Mouse (Mus musculus) right cerebral cortex, postnatal 25 days (tissue): ENCODE measurements around the gene Tns1.

Source experiments
- DNase-seq: peaks from one replicate; pipeline ENCODE4 v3.0.0; 2022

Tns1 gene

GRCm38 (mm10) chr1:74091138-74091537 is 33.1 kb downstream of the Tns1 start:
- DNase-seq: no peak

- DNase-seq: no peak
These were observed 33.9 kb downstream of the Tns1 start for GRCm38 (mm10) chr1:74090329-74090728.

- DNase-seq: no peak
These were observed 35.7 kb downstream of the Tns1 start for GRCm38 (mm10) chr1:74088569-74088968.

GRCm38 (mm10) chr1:74085566-74085965 is 38.7 kb downstream of the Tns1 start:
- no peak for DNase-seq

- DNase-seq: no peak
These were observed 39.5 kb downstream of the Tns1 start for GRCm38 (mm10) chr1:74084752-74085151.

- DNase-seq: no peak
These were observed 40.1 kb downstream of the Tns1 start for GRCm38 (mm10) chr1:74084065-74084705.

GRCm38 (mm10) chr1:74082841-74083463 is 41.3 kb downstream of the Tns1 start:
- no peak for DNase-seq

GRCm38 (mm10) chr1:74081573-74081989 is 42.7 kb downstream of the Tns1 start:
- no peak for DNase-seq

GRCm38 (mm10) chr1:74077353-74077752 is 46.9 kb downstream of the Tns1 start:
- peak; percentile 38 for DNase-seq

GRCm38 (mm10) chr1:74076230-74076629 is 48.0 kb downstream of the Tns1 start:
- no peak for DNase-seq

- no peak for DNase-seq
These were observed 49.4 kb downstream of the Tns1 start for GRCm38 (mm10) chr1:74074693-74075485.

GRCm38 (mm10) chr1:74073791-74074190 is 50.5 kb downstream of the Tns1 start:
- no peak for DNase-seq

GRCm38 (mm10) chr1:74070745-74071144 is 53.5 kb downstream of the Tns1 start:
- no peak for DNase-seq

- DNase-seq: no peak
These were observed 54.2 kb downstream of the Tns1 start for GRCm38 (mm10) chr1:74070001-74070551.

- DNase-seq: no peak
These were observed 55.0 kb downstream of the Tns1 start for GRCm38 (mm10) chr1:74069085-74069835.

GRCm38 (mm10) chr1:74068366-74069084 is 55.7 kb downstream of the Tns1 start:
- no peak for DNase-seq

GRCm38 (mm10) chr1:74067866-74068265 is 56.4 kb downstream of the Tns1 start:
- DNase-seq: no peak

GRCm38 (mm10) chr1:74066576-74066975 is 57.7 kb downstream of the Tns1 start:
- DNase-seq: no peak

- DNase-seq: no peak
These were observed 58.2 kb downstream of the Tns1 start for GRCm38 (mm10) chr1:74066061-74066460.

- DNase-seq: no peak
These were observed 64.2 kb downstream of the Tns1 start for GRCm38 (mm10) chr1:74060046-74060445.

- no peak for DNase-seq
These were observed 64.7 kb downstream of the Tns1 start for GRCm38 (mm10) chr1:74059552-74059951.

GRCm38 (mm10) chr1:74058771-74059170 is 65.5 kb downstream of the Tns1 start:
- DNase-seq: no peak
